Mouse (Mus musculus) stomach, embryonic 15.5 days (tissue): Measurements from ENCODE around the gene Msrb3. TPM values are rescaled to one million over a fixed set of nuclear protein-coding genes. Genes with fewer than 3 reads are reported as not detected.
A peak's percentile ranks its signal among the peaks of the same experiment; 100 is the strongest.
"Not testable (repeated sequence)": the region's sequence is repeated elsewhere in the genome, so short reads cannot be mapped to it uniquely, and the experiment has no call there.

Source experiments
- ATAC-seq: fragments of 200-750 bp; cut with Nextera tagmentation; 2 replicates; pipeline ENCODE4 v1.8.0; 2017; ENCODE audit warnings: low read depth, moderate number of reproducible peaks, moderate TSS enrichment; ENCODE audit not compliant: insufficient read depth, low FRiP score
- H3K27ac ChIP-seq: fragments of 300-500 bp; sonication (generic); 2 replicates; pipeline ENCODE4 v1.5.1; 2015; ENCODE audit warnings: mild to moderate bottlenecking, inconsistent platforms
- H3K27me3 ChIP-seq: fragments of 300-500 bp; sonication (generic); replicated peaks from 2 replicates; pipeline ENCODE4 v1.6.1; 2015; ENCODE audit warnings: inconsistent platforms
- H3K36me3 ChIP-seq: fragments of 300-500 bp; sonication (generic); 2 replicates; pipeline ENCODE4 v1.6.1; 2015; ENCODE audit warnings: inconsistent platforms
- H3K4me1 ChIP-seq: fragments of 300-500 bp; sonication (generic); 2 replicates; pipeline ENCODE4 v1.6.1; 2015; ENCODE audit warnings: inconsistent platforms
- H3K4me2 ChIP-seq: fragments of 300-500 bp; sonication (generic); 2 replicates; pipeline ENCODE4 v1.6.1; 2015; ENCODE audit warnings: mild to moderate bottlenecking, inconsistent platforms
- H3K4me3 ChIP-seq: fragments of 300-500 bp; sonication (generic); replicated peaks from 2 replicates; pipeline ENCODE4 v1.5.1; 2015; ENCODE audit warnings: inconsistent platforms
- H3K9ac ChIP-seq: fragments of 300-500 bp; sonication (generic); 2 replicates; pipeline ENCODE4 v1.6.1; 2015; ENCODE audit warnings: inconsistent platforms
- H3K9me3 ChIP-seq: fragments of 300-500 bp; sonication (generic); 2 replicates; pipeline ENCODE4 v1.6.1; 2016; ENCODE audit warnings: inconsistent platforms
- WGBS: fragments of 180-500 bp; shearing (Covaris S2); methylation state at CpG from one replicate; pipeline ENCODE4 v1.1.7; 2015; 5-methylcytosine and 5-hydroxymethylcytosine counted together
- polyA plus RNA-seq: library from polyadenylated mRNA; unstranded; fragments of >200 nt; fragmentation: Nextera tagmentation; extraction: Ambion mirVana; gene quantifications from 2 replicates; pipeline ENCODE4 v1.2.1, GENCODE M21; 2015

Gene Msrb3
- polyA plus RNA-seq, 1 experiment from 2014 or later: 18.2 TPM

DNA sequence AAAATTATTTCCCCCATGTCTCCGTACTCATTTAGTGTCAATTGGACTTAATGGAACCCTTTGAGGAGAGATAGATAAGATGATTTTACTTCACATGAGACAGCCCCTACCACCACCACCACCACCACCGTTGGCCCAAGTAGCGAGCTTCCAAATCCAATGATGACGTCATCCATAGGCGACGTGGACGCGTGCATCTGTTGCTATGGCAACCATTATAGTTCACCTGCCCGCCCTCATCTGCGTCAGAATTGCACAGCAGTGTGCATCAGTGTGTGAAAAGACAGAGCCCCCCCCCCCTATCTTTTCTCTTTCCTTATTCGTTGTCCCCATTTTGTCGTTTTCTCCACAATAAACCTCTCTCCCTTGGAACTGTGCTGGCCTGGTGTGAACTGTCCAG lies 135.9 kb downstream of the Msrb3 start:
- WGBS: 90% methylated on average over 12 of the region's 12 CpGs
- Histone ChIP-seq H3K4me1 (peaks cover 12% of the 10 kb centered on the region; the same call in 1 of the 2 replicates), H3K36me3 (no peaks in the 10 kb centered on the region), H3K27ac (peak overlapping the region; percentile 79; the same call in 1 of the 2 replicates), H3K27me3 (no peaks in the 10 kb centered on the region), H3K4me3 (no peak overlapping the region), H3K9ac (no peak overlapping the region), H3K9me3 (0 out of 2 replicates have a peak, but pooled peaks cover 3% of the 10 kb centered on the region), H3K4me2 (no peak overlapping the region)
- ATAC-seq: no peak

DNA sequence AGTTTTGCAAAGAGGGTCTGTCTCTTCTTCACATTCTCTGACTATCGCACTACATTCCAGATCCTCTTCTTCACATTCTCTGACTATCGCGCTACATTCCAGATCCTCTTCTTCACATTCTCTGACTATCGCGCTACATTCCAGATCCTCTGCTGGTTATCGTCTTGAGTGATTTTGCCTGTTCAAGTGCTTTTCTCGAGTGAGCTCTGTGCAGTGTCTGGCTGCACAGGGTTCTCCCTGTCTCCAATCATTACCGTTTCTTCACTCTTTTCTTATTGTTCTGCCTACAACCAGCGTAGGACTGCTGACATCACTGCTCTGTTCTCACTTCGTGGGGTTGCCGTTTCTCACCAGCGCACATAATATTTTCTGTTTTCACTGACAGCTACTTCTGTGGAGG lies 138.2 kb downstream of the Msrb3 start:
- WGBS: 79% methylated on average over 12 of the region's 12 CpGs
- Histone ChIP-seq H3K27ac (no peak overlapping the region), H3K36me3 (no peaks in the 10 kb centered on the region), H3K4me3 (no peak overlapping the region), H3K4me1 (peaks cover 12% of the 10 kb centered on the region; the same call in 1 of the 2 replicates), H3K4me2 (no peak overlapping the region), H3K9me3 (0 out of 2 replicates have a peak, but pooled peaks cover 1% of the 10 kb centered on the region), H3K9ac (no peak overlapping the region), H3K27me3 (no peaks in the 10 kb centered on the region)
- ATAC-seq: no peak

DNA sequence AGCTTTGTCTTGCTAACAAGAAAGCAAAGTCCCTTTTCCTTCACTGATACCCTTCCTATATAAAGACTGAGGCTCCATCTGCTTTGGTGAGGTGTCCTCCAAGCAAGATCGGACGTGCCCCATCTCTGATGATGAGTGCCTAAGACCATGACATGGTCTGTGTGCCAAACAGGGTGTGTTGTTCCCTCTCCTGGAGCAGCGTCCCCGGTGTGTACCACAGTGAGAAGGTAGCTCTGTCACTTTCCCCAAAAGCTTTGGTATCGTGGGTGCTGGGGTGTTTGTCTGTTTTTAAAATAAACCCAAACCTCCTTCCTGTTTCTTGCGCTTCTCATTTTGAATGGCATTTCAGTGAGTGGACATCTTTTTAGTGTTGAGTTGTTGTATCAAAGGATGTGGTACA lies 139.0 kb downstream of the Msrb3 start:
- no peak for ATAC-seq
- WGBS: 85% methylated on average over 6 of the region's 6 CpGs

DNA sequence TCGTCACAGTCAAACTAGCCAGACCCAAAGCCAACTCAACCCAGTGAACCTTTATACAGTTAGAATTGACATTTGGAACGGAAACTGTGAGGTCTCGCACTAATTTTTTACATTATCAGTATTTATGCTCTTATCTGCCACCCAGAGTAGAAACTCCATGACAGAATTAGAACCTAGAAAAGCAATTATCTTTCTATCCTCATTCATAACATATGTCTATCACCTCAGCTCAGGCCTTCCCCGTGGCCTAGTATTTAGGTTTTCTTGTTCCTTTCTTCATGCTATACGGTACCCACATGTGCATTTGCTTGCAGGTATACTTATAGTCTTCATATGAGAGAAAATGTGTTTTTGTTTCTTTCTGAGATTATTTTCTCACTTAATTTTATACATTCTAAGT lies 146.4 kb downstream of the Msrb3 start:
- Histone ChIP-seq H3K9ac (no peak overlapping the region), H3K4me3 (no peak overlapping the region), H3K27me3 (no peaks in the 10 kb centered on the region), H3K9me3 (no peaks in the 10 kb centered on the region), H3K4me1 (peaks cover 9% of the 10 kb centered on the region), H3K4me2 (no peak overlapping the region), H3K36me3 (no peaks in the 10 kb centered on the region), H3K27ac (no peak overlapping the region)
- ATAC-seq: no peak
- 91% methylated on average over 5 of the region's 5 CpGs for WGBS

More for the DNA sequence above, 139.0 kb downstream of the Msrb3 start:
- no peaks in the 10 kb centered on the region for H3K9me3 ChIP-seq
- H3K4me3 ChIP-seq: no peak overlapping the region
- no peak overlapping the region for H3K27ac ChIP-seq
- no peaks in the 10 kb centered on the region for H3K27me3 ChIP-seq
- no peaks in the 10 kb centered on the region for H3K36me3 ChIP-seq
- H3K9ac ChIP-seq: no peak overlapping the region
- H3K4me1 ChIP-seq: peaks cover 12% of the 10 kb centered on the region; the same call in 1 of the 2 replicates
- no peak overlapping the region for H3K4me2 ChIP-seq

DNA sequence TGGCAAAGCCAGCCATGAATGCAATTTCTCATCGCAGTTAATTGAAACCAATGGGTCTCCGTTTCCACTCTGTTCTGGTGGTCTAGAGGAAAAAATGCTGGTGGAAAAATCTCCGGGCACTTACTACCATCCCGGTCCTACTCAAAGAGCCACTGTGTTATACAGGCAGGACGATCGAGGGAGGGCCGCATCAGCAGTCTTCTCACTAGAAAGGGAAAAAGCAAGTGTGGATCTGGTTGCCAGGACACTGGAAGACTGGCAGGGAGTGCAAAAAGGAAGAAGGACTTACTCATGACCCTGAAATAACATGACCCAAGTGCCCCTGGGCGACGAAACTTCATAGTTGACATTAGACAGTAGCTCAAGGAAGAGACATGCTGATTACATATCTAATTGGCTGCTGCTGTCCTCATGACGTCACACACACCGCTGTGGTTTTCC lies 147.1 kb downstream of the Msrb3 start:
- 0 out of 2 replicates have a peak overlapping the region, but pooled peaks have one; percentile 40 for H3K27ac ChIP-seq
- no peaks in the 10 kb centered on the region for H3K36me3 ChIP-seq
- H3K9ac ChIP-seq: no peak overlapping the region
- peaks cover 9% of the 10 kb centered on the region for H3K4me1 ChIP-seq
- no peak overlapping the region for H3K4me2 ChIP-seq
- no peaks in the 10 kb centered on the region for H3K9me3 ChIP-seq
- H3K27me3 ChIP-seq: no peaks in the 10 kb centered on the region
- 62% methylated on average over 11 of the region's 11 CpGs for WGBS
- no peak for ATAC-seq
- H3K4me3 ChIP-seq: no peak overlapping the region

DNA sequence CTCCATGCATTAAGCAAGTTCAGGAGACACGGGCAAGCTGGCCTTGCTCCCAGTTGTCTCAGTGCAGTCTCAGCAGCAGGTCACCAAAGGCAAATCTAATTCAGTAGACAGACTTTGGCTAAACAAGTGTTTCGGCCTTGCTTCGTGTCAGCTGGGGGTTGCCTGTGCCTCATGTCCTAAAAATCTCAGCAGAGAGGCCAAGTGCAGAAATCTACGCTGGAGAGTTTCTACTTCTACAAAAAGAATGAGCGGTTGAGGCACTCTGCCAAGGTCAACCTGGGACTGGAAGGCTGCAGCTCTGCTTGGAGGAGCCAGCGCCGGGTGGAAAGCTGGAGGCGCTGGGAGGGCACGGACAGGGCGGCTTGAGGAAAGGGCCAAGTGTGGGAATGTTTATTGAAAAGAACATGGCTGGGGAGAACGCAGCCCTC lies 147.6 kb downstream of the Msrb3 start:
- H3K9me3 ChIP-seq: no peaks in the 10 kb centered on the region
- no peaks in the 10 kb centered on the region for H3K36me3 ChIP-seq
- H3K4me1 ChIP-seq: peaks cover 9% of the 10 kb centered on the region
- no peak overlapping the region for H3K4me2 ChIP-seq
- ATAC-seq: no peak
- 39% methylated on average over 11 of the region's 11 CpGs for WGBS
- no peak overlapping the region for H3K9ac ChIP-seq
- H3K27ac ChIP-seq: peak overlapping the region; percentile 40; the same call in 1 of the 2 replicates
- no peak overlapping the region for H3K4me3 ChIP-seq
- no peaks in the 10 kb centered on the region for H3K27me3 ChIP-seq

DNA sequence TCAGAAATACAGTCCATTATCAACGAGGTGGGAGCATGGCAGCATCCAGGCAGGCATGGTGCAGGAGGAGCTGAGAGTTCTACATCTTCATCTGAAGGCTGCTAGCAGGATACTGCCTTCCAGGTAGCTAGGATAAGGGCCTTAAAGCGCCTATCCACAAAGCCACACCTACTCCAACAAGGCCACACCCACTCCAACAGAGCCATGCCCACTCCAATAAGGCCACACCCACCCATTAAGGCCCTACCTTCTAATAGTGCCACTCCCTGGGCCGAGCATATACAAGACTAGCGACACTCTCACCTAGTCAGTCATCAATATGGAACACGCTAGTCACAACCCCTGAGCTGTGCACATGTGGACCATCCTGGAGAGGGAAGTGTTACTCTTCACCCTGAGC lies 149.3 kb downstream of the Msrb3 start:
- H3K4me1 ChIP-seq: peaks cover 18% of the 10 kb centered on the region
- H3K4me3 ChIP-seq, H3K4me2 ChIP-seq, H3K36me3 ChIP-seq, H3K27me3 ChIP-seq, ATAC-seq, H3K9ac ChIP-seq, H3K9me3 ChIP-seq, H3K27ac ChIP-seq: not testable (repeated sequence)
- 93% methylated on average over 5 of the region's 5 CpGs for WGBS

DNA sequence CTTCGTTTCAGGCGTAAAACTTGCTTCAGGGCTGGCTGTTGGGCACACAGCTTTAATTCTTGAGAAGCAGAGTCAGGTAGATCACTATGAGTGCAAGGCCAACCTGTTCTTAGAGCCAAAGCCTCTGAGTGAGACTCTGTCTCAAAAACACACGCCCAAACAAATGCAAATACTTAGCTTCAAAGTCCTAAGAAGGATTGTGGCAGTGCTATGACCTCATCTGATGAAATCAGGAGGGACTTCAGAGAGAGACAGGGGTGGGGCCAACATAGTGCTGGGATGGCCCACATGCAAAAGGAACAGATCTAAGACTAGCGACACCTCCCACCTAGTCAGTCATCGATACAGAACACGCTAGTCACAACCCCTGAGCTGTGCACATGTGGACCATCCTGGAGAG lies 150.7 kb downstream of the Msrb3 start:
- no peak overlapping the region for H3K4me3 ChIP-seq
- no peak overlapping the region for H3K4me2 ChIP-seq
- ATAC-seq: no peak
- H3K9ac ChIP-seq: no peak overlapping the region
- H3K27me3 ChIP-seq: no peaks in the 10 kb centered on the region
- no peaks in the 10 kb centered on the region for H3K36me3 ChIP-seq
- no peak overlapping the region for H3K27ac ChIP-seq
- H3K4me1 ChIP-seq: peaks cover 22% of the 10 kb centered on the region
- WGBS: 87% methylated on average over 6 of the region's 6 CpGs
- H3K9me3 ChIP-seq: no peaks in the 10 kb centered on the region

DNA sequence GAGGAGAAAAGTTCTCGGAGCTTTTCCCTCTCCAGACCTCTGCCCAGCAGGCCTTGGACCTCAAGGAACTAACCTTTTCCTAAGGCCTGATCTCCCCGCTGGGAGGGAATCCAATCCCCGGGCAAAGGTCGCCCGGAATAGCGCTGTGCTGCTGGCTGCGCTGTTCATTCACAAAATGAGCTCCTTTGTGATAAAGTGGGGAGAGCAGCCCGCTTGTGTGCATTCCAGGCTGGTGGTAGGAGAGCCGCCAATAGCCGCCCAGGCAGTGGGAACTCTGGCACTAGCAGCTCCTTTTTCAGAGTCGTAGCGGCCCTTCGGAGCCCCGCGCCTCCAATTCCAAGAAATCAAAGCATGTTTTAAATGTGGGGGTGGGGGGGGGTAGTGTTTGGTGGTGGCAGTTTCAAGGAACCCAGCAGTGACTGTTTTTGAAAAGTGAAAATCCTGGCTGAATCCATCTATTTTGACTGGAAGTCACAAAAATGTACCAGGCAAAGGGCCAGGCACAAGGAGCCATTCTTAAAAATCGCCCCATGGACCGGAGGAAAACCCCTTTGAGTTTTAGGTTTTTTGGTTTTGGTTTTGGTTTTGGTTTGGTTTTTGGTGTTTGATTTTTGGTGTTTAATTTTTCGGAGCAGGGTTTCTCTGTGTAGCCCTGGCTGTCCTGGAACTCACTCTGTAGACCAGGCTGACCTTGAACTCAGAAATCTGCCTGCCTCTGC lies 153.6 kb downstream of the Msrb3 start:
- Histone ChIP-seq H3K27me3 (no peaks in the 10 kb centered on the region), H3K4me2 (peak overlapping the region; percentile 71), H3K4me3 (peak overlapping the region; percentile 30), H3K9ac (no peak overlapping the region), H3K4me1 (peaks cover 13% of the 10 kb centered on the region; the same call in 1 of the 2 replicates), H3K9me3 (no peaks in the 10 kb centered on the region), H3K36me3 (no peaks in the 10 kb centered on the region), H3K27ac (peak overlapping the region; percentile 71)
- ATAC-seq: peak; percentile 86
- whole genome bisulfite sequencing: 8% methylated on average over 18 of the region's 18 CpGs

DNA sequence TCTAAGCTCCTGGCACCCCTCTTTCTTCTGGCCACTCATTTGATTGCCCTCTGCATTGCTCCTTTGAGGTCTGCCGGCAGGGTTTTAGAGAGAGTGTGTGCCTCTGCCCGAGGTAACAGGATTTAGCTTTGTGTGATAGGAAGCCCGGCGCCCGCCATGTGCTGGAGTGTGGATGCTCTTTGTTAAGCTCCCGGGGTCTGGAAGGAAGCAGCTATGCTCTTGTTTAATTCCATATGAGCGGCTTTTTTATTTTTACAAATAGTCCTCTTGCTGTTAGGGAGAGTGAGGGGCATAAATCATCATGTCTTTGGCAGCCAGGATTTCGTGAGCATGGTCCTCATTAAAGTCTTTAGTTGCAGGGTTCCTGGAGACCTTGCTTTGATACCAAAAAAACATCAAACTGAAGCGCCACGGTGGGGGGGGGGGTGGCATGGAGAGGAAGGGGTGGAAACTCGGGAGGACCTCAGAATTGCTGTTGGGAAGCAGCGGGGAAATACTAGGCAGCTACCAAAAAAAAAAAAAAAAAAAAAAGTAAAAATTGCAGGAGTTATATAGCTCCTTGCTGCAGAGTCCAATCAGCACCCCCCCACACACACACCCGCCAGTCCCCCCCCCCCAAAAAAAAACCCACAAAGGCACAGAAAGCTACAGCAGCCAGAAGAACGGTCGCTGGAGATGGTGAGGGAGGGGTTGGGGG lies 154.3 kb downstream of the Msrb3 start:
- Histone ChIP-seq H3K4me2 (peak overlapping the region; percentile 71), H3K27ac (peak overlapping the region; percentile 71), H3K4me3 (peak overlapping the region; percentile 30), H3K9ac (no peak overlapping the region), H3K27me3 (no peaks in the 10 kb centered on the region), H3K4me1 (peaks cover 13% of the 10 kb centered on the region; the same call in 1 of the 2 replicates), H3K36me3 (no peaks in the 10 kb centered on the region), H3K9me3 (no peaks in the 10 kb centered on the region)
- WGBS: 3% methylated on average over 15 of the region's 15 CpGs
- ATAC-seq: 0 out of 2 replicates have a peak, but pooled peaks have one; percentile 8

DNA sequence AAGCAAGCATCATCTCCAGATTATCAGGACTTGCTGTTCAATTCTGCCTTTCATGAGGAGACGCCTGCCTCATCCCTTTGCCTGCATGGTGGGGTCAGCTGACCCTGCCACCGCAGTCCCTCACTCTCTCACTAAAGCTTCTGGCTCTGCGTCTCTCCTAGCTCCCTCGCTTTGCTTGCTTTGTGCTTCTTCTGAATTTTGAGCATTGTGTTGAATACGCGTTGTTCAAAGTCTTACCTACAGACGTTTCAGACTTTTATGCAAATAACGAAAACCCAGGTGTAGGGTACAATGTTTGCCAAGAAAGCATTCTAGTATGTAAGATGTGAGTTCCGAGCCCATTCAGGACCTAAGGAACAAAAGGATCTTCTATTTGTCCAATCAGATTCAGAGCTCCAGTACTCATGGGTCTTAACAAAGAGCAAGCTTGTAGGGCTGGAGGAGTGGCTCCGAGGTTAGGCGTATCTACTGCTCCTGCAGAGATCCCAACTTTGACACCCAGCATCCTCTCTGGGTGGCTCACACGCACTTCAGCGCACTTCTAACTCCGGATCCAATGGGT lies 162.3 kb downstream of the Msrb3 start:
- H3K27me3 ChIP-seq: no peaks in the 10 kb centered on the region
- H3K9ac ChIP-seq: no peak overlapping the region
- no peaks in the 10 kb centered on the region for H3K9me3 ChIP-seq
- H3K4me3 ChIP-seq: no peak overlapping the region
- WGBS: 53% methylated on average over 14 of the region's 14 CpGs
- H3K27ac ChIP-seq: no peak overlapping the region
- no peak for ATAC-seq
- no peaks in the 10 kb centered on the region for H3K36me3 ChIP-seq
- H3K4me2 ChIP-seq: peak overlapping the region; percentile 28; the same call in 1 of the 2 replicates
- H3K4me1 ChIP-seq: 0 out of 2 replicates have a peak, but pooled peaks cover 4% of the 10 kb centered on the region
